In the genomic region with DNA sequence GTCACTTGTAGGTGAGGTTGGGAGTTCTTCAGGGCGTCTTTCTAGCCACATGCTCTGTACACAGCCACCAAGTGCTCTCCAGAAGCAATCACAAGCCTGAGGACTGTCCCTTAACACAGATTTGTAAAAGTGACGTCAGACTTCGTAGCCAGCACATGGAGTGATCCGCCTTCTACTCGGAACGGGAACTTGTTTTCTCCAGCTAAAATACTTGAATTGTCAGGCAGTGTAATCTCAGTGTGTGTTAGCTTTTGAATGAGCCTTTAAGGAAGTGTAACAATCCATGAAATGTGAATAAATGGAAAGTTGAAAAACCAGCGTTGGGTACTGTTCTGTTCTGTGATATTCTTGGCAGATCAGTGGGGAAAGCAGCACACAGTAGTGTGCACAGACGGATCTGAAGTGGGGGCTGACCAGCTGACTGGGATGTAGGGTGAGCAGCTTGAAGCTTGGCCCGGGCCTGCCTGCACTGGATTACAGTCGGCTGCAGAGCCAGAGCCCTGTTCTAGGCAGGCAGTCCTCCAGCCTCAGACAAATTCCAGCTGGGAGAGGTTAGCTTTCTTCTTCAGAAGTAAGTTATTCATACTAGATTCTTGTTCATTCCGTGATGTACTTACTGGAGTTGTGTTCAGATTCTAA, we compare ENCODE assay signal across 8 mouse cellular contexts. TPM values are rescaled to one million over a fixed set of nuclear protein-coding genes. Genes with fewer than 3 reads are reported as not detected.
A peak's percentile ranks its signal among the peaks of the same experiment; 100 is the strongest.
DNase-seq lines count a peak whose midpoint lies in the region; ATAC-seq and TF ChIP-seq lines count a peak whose summit lies in the region.
"Had no signal": no experiment of that assay in that cellular context is flagged by ENCODE, and none has a peak within 500 bp of the region (broad histone marks: within the 10 kb centered on the region; RNA-seq: fewer than 3 reads in every experiment).

No protein-coding gene starts in this region.

- H3K9ac ChIP-seq in heart, embryonic 12.5 days = no peak overlapping the region
- H3K9ac ChIP-seq in midbrain, postnatal 0 days (replicated peaks; ENCODE audit: low read length, poor library complexity, severe bottlenecking) = no peak overlapping the region
- no peak overlapping the region for H3K9ac ChIP-seq in stomach, embryonic 16.5 days (ENCODE audit: low read length)

- 70% methylated on average over 11 of the region's 11 CpGs for WGBS in heart, embryonic 12.5 days
- whole genome bisulfite sequencing in midbrain, postnatal 0 days = 63% methylated on average over 11 of the region's 11 CpGs
- 83% methylated on average over 11 of the region's 11 CpGs for WGBS in midbrain, embryonic 10.5 days
- 62% methylated on average over 11 of the region's 11 CpGs for WGBS in stomach, embryonic 16.5 days

- H3K4me1 ChIP-seq in heart, embryonic 12.5 days (replicated peaks) = peaks cover 13% of the 10 kb centered on the region
- no peaks in the 10 kb centered on the region for H3K4me1 ChIP-seq in midbrain, postnatal 0 days (ENCODE audit: insufficient read depth, low read length)
- H3K4me1 ChIP-seq in midbrain, embryonic 10.5 days = no peaks in the 10 kb centered on the region
- H3K4me1 ChIP-seq in stomach, embryonic 16.5 days (ENCODE audit: control insufficient read depth, insufficient read depth, low read length) = no peaks in the 10 kb centered on the region

- H3K36me3 ChIP-seq in heart, embryonic 12.5 days = peaks cover 48% of the 10 kb centered on the region
- H3K36me3 ChIP-seq in midbrain, postnatal 0 days (ENCODE audit: insufficient read depth, low read length) = peaks cover 43% of the 10 kb centered on the region
- peaks cover 71% of the 10 kb centered on the region for H3K36me3 ChIP-seq in midbrain, embryonic 10.5 days
- peaks cover 27% of the 10 kb centered on the region for H3K36me3 ChIP-seq in stomach, embryonic 16.5 days (ENCODE audit: control insufficient read depth, insufficient read depth, low read length)

- H3K4me3 ChIP-seq in heart, embryonic 12.5 days = no peak overlapping the region
- H3K4me3 ChIP-seq in midbrain, postnatal 0 days (ENCODE audit: low read depth, low read length) = no peak overlapping the region
- no peak overlapping the region for H3K4me3 ChIP-seq in midbrain, embryonic 10.5 days
- no peak overlapping the region for H3K4me3 ChIP-seq in stomach, embryonic 16.5 days (replicated peaks; ENCODE audit: low read length)

- no peaks in the 10 kb centered on the region for H3K9me3 ChIP-seq in heart, embryonic 12.5 days (replicated peaks)
- no peaks in the 10 kb centered on the region for H3K9me3 ChIP-seq in midbrain, postnatal 0 days (ENCODE audit: low read length)
- H3K9me3 ChIP-seq in midbrain, embryonic 10.5 days (replicated peaks) = no peaks in the 10 kb centered on the region
- H3K9me3 ChIP-seq in stomach, embryonic 16.5 days (replicated peaks; ENCODE audit: control insufficient read depth, low read length) = no peaks in the 10 kb centered on the region

- peak; percentile 21 for DNase-seq in heart, adult 8-10 months (ENCODE audit: low spot score)
- DNase-seq in midbrain, postnatal 0 days (ENCODE audit: low spot score) = peak; percentile 46
- no peak for DNase-seq in midbrain, embryonic 10.5 days (ENCODE audit: low spot score)
- DNase-seq in heart, postnatal 4 days = peak; percentile 61
- no peak for DNase-seq in yolk sac, embryonic 10.5 days (ENCODE audit: low spot score)
- DNase-seq: thymus, adult 2 months had no signal

- no peak overlapping the region for H3K4me2 ChIP-seq in heart, embryonic 12.5 days
- no peak overlapping the region for H3K4me2 ChIP-seq in midbrain, postnatal 0 days (ENCODE audit: low read depth, low read length, poor library complexity, severe bottlenecking)
- H3K4me2 ChIP-seq in stomach, embryonic 16.5 days (ENCODE audit: low read depth, low read length) = no peak overlapping the region

- no peaks in the 10 kb centered on the region for H3K27me3 ChIP-seq in heart, embryonic 12.5 days (replicated peaks)
- no peaks in the 10 kb centered on the region for H3K27me3 ChIP-seq in midbrain, postnatal 0 days (ENCODE audit: insufficient read depth, low read length)
- no peaks in the 10 kb centered on the region for H3K27me3 ChIP-seq in midbrain, embryonic 10.5 days (ENCODE audit: low read depth, poor library complexity, severe bottlenecking)
- no peaks in the 10 kb centered on the region for H3K27me3 ChIP-seq in stomach, embryonic 16.5 days (ENCODE audit: control insufficient read depth, insufficient read depth, low read length)

- H3K27ac ChIP-seq in heart, embryonic 12.5 days (ENCODE audit: poor library complexity, severe bottlenecking) = no peak overlapping the region
- no peak overlapping the region for H3K27ac ChIP-seq in midbrain, postnatal 0 days (ENCODE audit: low read depth, low read length)
- no peak overlapping the region for H3K27ac ChIP-seq in midbrain, embryonic 10.5 days (replicated peaks)
- H3K27ac ChIP-seq in stomach, embryonic 16.5 days (ENCODE audit: low read length) = peak overlapping the region; percentile 44; the same call in 1 of the 2 replicates

- ATAC-seq in heart, embryonic 12.5 days (ENCODE audit: insufficient number of reproducible peaks, low FRiP score) = no peak
- peak; percentile 66; the same call in 1 of the 2 replicates for ATAC-seq in midbrain, postnatal 0 days (ENCODE audit: low FRiP score)
- peak; percentile 86 for ATAC-seq in stomach, embryonic 16.5 days (ENCODE audit: insufficient read depth, low FRiP score)

- no peak for TF ChIP-seq CTCF in midbrain, postnatal 0 days (IDR thresholded peaks at IDR 0.05)

RNA-seq across cellular contexts. Expression of a gene that starts 19.6 kb away (rescaled TPM):
- total RNA-seq in heart, adult 8-10 months (2022) = 10 to 100 TPM; 14.8 to 16.6 (median 15.9) TPM
- 31.2 and 32.3 TPM in 2 replicates for polyA plus RNA-seq in heart, embryonic 12.5 days (2016; fragmentation: Nextera tagmentation; extraction: Ambion mirVana)
- 16.2 and 16.8 TPM in 2 replicates for total RNA-seq in midbrain, postnatal 0 days (2014; rRNA removed)
- 17.8 and 20.7 TPM in 2 replicates for polyA plus RNA-seq in midbrain, postnatal 0 days (2015; fragmentation: Nextera tagmentation; extraction: Ambion mirVana)
- 70.5 and 70.7 TPM in 2 replicates for polyA plus RNA-seq in midbrain, embryonic 10.5 days (2016; fragmentation: Nextera tagmentation; extraction: Ambion mirVana)
- 10 to 100 TPM; 27.7 to 27.8 TPM for total RNA-seq in heart, postnatal 4 days (2021)
- 31.8 and 32.4 TPM in 2 replicates for polyA plus RNA-seq in stomach, embryonic 16.5 days (2015; fragmentation: Nextera tagmentation; extraction: Ambion mirVana)

RNA-seq across cellular contexts. Expression of a gene that starts 22.9 kb away (rescaled TPM):
- under 1 TPM; 0.08 to 0.19 (median 0.12) TPM for total RNA-seq in heart, adult 8-10 months (2022)
- 0.35 and 0.43 TPM in 2 replicates for polyA plus RNA-seq in heart, embryonic 12.5 days (2016; fragmentation: Nextera tagmentation; extraction: Ambion mirVana)
- total RNA-seq in midbrain, postnatal 0 days (2014; rRNA removed) = 0.66 and 1.4 TPM in 2 replicates
- 0.56 and 0.67 TPM in 2 replicates for polyA plus RNA-seq in midbrain, postnatal 0 days (2015; fragmentation: Nextera tagmentation; extraction: Ambion mirVana)
- polyA plus RNA-seq in midbrain, embryonic 10.5 days (2016; fragmentation: Nextera tagmentation; extraction: Ambion mirVana) = 0.96 and 1.1 TPM in 2 replicates
- under 1 TPM; 0.19 to 0.34 TPM for total RNA-seq in heart, postnatal 4 days (2021)
- polyA plus RNA-seq in stomach, embryonic 16.5 days (2015; fragmentation: Nextera tagmentation; extraction: Ambion mirVana) = 0.49 and 0.65 TPM in 2 replicates

RNA-seq across cellular contexts. Expression of a gene that starts 45.6 kb away (rescaled TPM):
- total RNA-seq in heart, adult 8-10 months (2022) = 10 to 100 TPM; 30.5 to 36.5 (median 33.8) TPM
- polyA plus RNA-seq in heart, embryonic 12.5 days (2016; fragmentation: Nextera tagmentation; extraction: Ambion mirVana) = 4.3 and 5.3 TPM in 2 replicates
- total RNA-seq in midbrain, postnatal 0 days (2014; rRNA removed) = 127 and 131 TPM in 2 replicates
- polyA plus RNA-seq in midbrain, postnatal 0 days (2015; fragmentation: Nextera tagmentation; extraction: Ambion mirVana) = 22.2 and 23.4 TPM in 2 replicates
- 10.1 and 10.8 TPM in 2 replicates for polyA plus RNA-seq in midbrain, embryonic 10.5 days (2016; fragmentation: Nextera tagmentation; extraction: Ambion mirVana)
- 10 to 100 TPM; 22.2 to 23.8 TPM for total RNA-seq in heart, postnatal 4 days (2021)
- polyA plus RNA-seq in stomach, embryonic 16.5 days (2015; fragmentation: Nextera tagmentation; extraction: Ambion mirVana) = 7.0 and 7.7 TPM in 2 replicates

Comparison
In these comparisons a context has a peak if more than half of its experiments do, and no peak if none do; other contexts are left out.
1. DNase-seq: peak in heart, adult 8-10 months (single experiment), midbrain, postnatal 0 days (single experiment) and heart, postnatal 4 days (single experiment); none in midbrain, embryonic 10.5 days (single experiment) and yolk sac, embryonic 10.5 days (single experiment).